Mouse (Mus musculus): ENCODE results near the gene Minpp1.

DNA sequence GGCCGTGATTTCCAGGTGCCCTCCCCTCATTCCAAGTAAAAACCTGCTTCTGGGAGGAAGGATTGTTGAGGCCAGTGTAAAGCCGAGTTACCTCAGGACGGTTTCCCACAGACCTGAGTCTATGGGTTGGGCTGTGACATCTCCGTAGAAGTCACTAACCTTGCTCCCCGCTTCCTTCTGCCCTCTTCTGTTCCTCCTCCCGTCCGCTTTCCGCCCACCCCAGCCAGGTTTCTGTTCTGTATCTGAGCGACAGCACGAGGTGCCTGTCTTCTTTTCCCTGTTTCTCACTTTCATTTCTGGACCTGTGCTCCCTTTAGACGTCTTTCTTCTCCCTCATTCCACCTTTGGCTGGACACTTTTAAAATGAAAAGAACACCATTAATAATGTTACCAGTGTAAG is 9.5 kb downstream of the Minpp1 start:
- no peak for TF ChIP-seq CTCF (IDR thresholded peaks at IDR 0.05; ENCODE audit: insufficient read depth, low read length)
- TF ChIP-seq POLR2A (IDR thresholded peaks at IDR 0.05; ENCODE audit: borderline replicate concordance, extremely low read depth, low read depth, low read length): no peak

Measured in lung, adult 2 months (tissue).